Mouse (Mus musculus) cerebellum, adult 18-20 months (tissue): Measurements from ENCODE around the gene P3h1.
A peak's percentile ranks its signal among the peaks of the same experiment; 100 is the strongest.

ENCODE experiments used
- DNase-seq, 2 experiments: peaks; one replicate each; pipeline ENCODE4 v3.0.0; 2021

Gene P3h1

DNA sequence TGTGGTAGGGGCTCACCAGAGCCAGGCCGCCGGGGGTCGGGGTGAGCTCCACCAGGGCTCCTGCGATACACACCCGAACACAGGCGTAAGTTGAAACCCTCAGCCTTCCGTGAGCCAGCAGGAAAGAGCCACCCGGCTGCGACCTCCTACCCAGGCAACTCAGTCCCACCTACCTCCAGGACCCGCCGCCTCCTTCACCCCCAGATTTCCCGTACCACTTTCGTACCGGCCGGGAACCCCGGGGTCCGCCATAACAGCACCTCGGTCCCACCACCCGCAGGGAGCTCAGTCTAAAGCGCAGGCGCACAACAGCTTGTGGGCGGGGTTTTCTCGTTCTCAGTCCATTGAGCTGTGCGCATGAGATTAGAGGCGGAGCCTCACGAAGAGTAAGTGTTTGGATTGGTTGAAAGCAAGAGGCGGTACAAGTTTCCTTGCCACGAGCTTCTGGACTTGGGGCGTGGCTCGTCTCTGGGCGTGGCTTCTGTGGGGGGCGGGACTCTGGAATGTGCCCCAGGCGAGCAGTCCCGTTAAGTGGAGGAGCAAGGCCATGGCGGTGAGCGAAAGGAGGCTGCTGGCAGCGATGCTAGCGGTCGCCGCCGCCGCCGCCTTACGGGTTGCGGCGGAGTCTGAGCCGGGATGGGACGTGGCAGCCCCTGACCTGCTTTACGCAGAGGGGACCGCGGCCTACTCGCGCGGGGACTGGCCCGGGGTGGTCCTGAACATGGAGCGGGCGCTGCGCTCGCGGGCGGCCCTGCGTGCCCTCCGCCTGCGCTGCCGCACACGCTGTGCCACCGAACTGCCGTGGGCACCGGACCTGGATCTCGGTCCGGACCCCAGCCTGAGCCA, at the start of gene P3h1, which contains the start of gene AU022252:
TSS of gene P3h1 (plus strand) at position 506 of the 846 bp plus-strand sequence.
TSS of gene AU022252 (minus strand) at position 303 of the 846 bp plus-strand sequence.
- DNase-seq: peak; percentile 99 to 100

DNA sequence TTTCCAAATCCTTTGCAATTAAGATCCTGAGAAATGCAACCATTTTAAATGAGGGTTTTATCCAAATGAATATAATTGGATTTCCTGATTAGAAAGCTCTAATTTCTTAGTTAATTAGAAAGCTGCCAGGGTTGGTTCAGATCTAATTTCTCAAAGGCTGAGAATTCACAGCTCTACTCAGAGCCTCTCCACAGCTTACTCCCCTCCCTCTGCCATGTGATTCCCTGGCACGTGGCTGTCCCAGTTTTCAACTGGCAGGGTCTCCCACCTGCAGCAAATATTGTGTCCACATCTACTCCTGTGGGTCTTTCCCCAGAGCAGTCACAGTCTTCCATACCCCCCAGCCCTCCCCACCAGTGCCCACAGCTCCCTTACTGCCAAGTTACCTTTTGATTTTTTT, 49.2 kb upstream of the P3h1 start:
- no peak for DNase-seq

DNA sequence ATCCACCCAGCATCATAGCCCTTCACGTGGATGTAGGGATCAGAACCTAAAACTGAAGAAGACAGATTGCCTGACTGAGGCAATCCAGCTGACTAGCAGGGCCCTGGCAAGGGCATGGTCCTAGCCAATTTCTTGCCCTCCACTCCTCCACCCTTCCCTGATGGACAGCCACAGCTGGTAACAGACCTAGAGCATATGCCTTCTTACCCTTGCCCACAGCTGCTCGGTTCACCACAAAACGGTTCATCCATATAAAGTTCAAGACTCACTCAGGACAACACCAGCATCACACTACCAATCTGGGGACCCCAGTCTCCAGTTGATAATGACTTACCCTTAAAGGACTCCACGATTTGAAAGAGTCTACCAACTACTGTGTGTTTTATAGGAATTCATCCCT, 46.9 kb upstream of the P3h1 start:
- no peak for DNase-seq

DNA sequence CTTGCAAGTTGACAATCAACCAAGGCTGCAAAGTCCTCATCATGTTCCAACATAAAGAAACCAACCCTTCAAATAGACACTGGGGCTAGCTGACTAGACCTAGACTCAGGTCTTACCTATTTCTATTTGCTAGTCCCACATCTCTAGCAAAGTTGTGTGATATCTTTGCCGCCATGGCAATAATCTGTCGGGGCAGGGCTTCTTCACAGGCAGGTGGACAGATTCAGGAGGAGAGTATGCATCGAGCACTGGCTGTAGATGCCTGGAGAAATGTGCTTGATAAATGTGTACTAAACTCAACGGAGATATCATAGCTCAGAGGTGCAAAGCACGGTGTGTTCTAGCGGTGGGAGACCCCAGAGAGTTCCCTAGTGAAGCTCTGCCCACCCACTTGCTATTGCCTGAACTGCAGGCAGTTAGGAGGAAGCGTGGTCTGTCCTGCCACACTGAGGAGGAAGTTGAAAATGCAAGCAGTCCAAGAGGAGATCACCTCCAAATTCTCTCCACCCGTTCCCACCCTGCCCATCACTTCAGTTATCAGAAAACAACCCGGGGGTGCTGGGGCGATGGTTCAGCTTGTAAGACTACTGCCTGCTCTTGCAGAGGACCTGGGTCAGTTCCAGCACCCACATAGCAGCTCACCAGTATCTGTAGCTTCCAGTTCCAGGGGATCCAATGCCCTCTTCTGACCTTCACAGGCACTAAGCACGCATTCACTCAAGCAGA, 44.5 kb upstream of the P3h1 start:
- no peak for DNase-seq

DNA sequence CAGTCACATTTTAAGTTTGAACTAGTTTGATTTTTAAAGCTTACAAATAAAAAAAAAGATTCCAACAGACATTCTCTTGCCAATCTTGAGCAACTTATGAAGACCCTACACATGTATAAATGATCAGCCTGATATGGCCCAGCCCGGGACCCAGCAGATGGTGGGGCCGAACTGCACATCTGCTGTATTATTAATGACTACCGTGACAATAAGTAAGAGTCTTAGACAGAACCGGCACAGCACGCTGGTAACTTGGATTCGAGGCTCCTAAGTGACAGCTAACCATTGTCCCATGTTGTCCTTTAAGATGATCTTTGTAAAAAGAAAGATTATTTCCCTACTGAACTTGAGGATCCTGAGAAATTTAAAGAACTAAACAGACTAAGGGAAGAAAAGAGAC, 43.3 kb upstream of the P3h1 start:
- no peak for DNase-seq

DNA sequence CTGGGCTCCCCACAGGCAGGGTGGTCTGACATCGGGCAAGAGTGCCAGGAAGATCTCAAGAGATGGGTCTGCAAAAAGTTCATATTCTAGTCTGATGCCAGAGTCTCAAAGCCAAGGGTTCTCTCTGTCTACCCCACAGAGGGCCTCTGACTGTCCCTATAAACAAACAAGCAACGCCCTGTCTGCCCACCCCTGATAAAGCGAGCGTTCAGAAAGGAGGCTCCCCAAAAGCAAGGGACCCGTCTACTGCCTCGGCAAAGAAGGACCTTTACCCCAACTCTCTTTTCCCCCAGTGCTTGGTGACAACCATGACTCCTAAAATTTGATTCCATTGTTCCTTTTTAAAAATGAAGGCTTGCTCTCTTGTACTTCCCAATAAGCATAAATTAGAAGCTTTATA, 42.9 kb upstream of the P3h1 start, which contains the start of gene Ermap:
TSS of gene Ermap (minus strand) at position 148 of the 400 bp plus-strand sequence.
- no peak for DNase-seq

DNA sequence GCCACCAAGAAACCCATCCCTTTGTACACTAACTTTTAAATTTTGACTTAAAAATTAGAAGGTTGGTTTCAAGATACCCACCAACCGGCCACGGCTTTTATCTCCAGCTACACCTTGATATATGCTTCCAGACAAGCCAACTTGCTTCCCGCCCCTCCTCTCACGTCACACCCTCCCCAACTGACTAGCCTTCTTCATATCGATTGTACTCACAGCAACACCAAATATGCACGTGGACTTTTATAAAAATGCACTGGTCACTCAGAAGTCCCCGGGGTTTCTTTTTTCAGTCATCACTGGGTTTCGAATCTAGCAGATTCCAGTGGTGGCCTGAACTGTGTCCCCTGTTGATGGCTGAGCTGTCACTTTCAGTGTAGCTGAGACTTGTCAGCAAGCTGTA, 42.1 kb upstream of the P3h1 start:
- DNase-seq: no peak

DNA sequence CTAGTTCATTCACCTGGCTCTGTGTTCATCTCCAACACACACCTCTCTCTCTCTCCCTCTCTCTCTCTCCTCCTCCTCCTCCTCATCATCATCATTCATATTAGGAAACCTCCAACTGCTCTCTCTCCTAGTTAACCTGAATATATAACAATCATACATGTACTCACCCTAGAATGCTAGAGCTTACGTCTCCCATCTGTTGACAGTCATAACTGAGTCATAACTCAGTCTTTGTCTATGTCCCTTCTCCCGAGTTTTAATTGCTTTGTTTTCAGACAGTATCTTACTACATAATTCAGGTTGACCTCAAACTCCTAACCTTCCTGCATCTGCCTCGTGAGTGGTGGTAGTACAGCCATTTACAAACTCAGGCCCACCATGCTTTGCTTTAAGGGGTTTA, 41.4 kb upstream of the P3h1 start:
- no peak for DNase-seq

DNA sequence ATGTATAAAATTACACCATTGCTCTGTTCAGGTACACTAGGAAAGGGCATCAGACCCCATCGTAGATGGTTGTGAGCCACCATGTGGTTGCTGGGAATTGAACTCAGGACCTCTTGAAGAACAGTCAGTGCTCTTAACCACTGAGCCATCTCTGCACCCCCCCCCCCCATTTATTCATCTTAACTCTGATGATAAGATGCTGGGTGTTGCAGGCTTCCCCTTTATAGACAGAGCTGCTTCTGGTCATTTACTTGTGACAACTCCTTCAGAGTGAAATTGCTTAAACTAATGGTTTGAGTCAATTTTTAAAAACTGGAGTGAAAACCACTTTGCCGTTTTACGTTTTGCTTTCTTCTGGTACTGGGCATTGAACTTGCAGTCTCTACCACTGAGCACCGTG, 40.0 kb upstream of the P3h1 start:
- no peak for DNase-seq

DNA sequence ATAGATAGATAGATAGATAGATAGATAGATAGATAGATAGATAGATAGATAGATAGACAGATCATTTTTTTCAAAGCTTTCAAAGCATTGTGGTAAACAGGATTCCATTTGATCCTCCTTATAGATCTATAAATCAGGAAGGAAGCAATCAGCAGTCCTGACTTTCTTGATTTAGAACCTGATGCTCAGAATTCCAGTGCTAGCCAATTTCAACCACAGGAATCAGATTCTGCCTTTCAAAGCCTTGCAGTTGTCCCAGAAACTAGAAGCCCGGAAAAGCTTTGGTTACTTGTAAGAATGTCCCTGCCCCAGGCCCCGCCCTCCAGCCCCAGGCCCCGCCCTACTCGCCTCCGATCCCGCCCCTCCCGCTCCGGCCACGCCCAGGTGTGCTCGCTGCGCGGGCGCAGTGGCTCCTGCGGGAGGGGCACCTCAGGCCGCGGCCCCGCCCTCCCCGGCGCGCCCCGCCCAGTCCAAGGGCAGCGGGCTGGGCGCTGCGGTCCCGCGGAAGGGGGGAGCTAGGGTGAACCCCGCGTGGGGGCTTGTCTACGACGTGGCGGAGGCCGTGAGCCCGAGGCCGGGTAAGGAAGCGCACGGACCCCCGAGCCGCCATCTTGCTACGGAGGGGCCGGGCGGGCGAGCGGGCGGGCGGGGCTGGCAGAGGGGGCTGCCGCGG, 37.7 kb upstream of the P3h1 start, which contains the start of gene Svbp:
TSS of gene Svbp (plus strand) at position 398 of the 673 bp plus-strand sequence.
- DNase-seq: peak; percentile 81 to 90

DNA sequence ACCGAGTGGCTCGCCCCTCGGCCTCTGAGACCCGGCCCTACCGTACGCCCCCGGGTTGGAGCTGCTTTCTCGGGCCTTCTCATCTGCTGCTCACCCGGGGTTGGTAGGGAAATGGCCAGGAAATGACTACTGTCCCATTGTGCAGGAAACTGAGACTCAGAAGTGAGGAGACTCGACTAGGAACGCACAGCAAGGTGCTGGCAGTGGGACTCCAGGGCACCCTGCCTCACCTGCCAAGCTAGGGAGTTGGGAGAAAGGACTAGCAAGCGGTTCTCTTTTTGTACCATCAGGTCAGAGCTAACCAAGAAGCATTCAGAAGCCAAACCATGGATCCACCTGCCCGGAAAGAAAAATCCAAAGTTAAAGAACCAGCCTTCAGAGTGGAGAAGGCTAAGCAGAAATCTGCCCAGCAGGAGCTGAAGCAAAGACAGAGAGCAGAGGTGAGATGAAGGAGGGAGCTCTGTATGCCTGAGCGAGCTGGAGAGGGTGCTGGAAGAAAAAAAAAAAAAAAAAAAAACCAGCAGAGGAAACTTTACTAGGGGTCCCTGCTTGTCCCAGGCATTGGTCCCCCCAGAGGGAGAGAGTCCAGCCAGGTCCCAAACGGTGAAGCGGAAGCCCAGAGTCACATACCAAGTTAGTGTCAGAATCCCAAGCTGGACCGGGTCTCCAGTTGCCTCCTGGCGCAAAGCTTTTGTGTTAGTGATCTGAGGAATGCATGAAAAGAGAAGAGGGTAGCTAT, 37.0 kb upstream of the P3h1 start:
- peak in 1 of 2 experiments; percentile 22 for DNase-seq

DNA sequence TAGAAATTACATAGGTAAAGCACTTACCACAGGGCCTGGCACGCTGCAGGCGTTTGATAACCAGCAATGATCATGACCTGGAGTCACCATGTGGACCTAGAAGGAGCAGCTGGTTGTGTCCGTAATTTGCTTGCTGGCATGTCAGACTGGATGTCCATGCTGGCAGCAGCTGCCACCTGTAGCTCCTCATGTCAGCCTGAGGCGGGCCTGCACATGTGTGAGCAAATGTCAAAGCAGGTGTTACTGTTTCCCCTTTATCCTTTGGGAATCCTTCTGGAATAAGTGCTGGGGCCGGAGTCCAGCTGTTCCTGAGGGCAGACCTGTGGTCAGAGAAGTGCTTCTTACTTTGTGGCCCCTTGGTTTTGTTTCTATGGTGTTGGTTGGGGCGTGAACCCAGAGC, 34.6 kb upstream of the P3h1 start:
- peak in 1 of 2 experiments; percentile 10 for DNase-seq

DNA sequence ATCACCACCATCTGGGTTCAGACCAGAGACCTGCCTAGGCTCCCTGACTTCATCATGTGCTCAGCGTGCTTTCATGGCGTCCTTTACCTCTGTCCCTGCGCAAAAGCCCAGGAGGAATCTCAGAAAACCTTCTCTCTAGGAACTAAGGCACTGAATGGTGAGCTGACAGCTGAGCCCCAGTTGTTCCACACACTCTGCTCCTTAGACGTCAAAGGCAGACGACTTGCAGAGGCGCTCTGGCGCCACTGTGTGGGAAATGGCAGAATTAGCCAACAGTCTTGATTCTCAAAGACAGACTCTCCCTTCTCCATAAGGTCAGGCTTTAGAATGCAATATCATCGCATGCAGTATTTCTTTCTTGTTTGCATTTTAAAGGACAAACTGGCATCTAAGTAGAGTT, 28.0 kb upstream of the P3h1 start:
- DNase-seq: peak; percentile 42 to 49

DNA sequence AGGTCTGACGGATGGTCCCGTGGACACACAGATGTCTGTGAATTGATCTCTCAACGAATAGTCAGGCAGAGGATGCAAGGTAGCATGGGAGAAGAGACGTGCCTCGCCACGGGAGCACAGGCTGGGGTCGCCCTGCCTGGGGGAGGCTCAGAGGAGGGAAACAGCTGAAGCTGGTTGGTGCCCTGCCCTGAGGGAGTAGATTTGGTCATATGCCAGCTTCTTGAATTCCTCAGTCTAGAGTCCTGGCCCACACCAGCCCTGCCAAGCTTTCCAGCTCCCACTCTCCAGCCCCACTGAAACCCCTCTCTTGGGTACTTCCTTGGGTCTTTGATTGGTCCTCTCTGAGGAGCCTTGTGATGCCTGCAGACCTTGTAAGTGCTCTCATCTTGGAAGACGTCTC, 16.0 kb upstream of the P3h1 start:
- no peak for DNase-seq

DNA sequence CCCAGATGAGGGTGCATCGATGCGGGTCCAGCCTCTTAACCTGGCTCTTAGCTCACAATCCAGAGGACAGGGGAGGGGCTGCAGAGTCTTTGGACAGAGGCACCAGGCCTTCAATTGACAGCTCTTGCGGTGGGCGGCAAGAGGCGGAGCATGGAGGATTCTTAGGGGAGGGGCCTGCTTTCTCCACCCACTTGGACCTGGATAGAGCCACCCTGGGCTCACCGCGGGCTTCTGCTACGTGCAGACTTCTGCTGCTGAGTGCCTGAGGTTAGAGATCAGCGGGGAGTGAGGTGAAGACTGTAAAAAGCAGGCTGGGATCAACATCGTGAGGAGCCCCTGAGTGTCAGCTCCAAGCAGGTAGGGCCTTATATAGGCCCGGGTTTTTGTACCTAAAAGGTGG, 14.5 kb upstream of the P3h1 start, which contains the start of gene Tmem269:
TSS of gene Tmem269 (minus strand) at position 49 of the 400 bp plus-strand sequence.
- no peak for DNase-seq

DNA sequence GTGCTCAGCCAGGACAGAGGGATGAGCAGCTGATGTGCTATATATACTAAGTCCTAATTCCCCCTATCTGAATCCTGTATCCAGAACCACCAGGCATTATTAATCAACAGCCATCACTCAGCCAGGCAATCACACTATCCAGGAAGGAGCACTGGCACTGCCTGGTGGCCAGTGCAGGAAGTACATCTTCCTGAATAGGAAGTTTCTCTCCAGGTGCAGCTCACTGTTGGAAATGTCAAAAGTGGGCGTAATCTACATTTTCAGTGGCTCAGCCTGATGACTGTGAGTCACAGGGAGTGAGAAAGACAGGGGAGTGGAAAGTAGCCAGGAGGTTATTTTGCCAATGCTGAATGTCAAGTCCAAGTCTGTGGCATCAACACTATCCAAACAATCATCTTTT, 9.0 kb upstream of the P3h1 start:
- DNase-seq: peak; percentile 31 to 38

DNA sequence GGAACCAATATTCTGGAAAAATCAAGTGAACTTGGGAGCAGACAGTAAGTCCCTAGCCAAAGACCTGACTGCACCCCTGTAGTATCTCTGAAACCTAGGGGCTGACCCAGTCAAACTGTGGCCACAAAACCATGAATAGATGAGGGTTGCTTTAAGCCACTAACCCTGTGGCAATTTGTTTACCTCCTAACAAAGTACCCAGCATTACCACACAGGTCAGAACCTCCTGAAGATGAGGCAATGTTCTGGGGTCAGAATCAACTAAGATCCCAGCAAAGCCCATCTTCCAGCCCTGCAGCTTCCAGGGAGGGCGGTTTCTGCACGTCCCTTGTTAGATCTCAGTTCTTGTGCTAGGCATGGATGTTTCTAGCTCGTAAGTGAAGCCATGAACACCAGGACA, 8.2 kb upstream of the P3h1 start:
- no peak for DNase-seq

DNA sequence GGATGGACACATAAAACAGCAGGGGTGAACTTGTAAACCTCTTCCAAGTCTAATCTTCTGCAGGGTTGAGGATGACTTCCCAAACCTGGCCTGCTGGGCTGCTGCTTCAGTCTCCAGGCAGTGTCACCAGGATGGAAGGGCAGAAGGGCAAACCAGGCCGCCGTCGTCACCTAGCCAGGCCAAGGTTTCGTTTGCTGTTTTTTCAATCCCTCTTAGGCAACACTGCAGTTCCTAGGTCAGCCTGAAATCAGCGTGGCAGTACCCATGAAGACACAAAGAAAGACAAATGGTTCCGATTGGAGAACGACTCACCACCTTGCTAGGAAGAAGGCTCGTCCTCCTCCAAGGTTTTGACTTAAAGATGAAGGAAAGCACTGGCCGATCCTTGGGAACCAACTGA, 7.0 kb upstream of the P3h1 start:
- no peak for DNase-seq

DNA sequence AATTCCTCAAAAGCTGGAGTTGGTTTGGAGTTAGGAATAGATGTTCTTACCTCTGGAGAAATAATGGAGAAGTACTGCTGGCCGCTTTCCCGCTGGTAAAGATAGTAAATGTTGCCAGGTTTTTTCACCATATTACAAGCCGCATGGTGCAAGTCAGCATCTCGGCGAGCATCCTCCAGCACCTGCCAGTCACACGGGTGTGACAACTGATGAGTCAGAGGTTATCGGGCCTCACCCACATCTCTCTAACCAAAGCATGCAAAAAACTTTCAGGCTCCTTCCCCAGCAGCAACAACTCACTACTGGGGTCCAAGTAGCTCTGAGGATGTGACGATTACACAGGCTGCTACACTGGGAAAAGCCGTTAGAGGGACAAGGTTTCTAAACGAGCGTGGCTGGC, 6.0 kb upstream of the P3h1 start:
- no peak for DNase-seq

DNA sequence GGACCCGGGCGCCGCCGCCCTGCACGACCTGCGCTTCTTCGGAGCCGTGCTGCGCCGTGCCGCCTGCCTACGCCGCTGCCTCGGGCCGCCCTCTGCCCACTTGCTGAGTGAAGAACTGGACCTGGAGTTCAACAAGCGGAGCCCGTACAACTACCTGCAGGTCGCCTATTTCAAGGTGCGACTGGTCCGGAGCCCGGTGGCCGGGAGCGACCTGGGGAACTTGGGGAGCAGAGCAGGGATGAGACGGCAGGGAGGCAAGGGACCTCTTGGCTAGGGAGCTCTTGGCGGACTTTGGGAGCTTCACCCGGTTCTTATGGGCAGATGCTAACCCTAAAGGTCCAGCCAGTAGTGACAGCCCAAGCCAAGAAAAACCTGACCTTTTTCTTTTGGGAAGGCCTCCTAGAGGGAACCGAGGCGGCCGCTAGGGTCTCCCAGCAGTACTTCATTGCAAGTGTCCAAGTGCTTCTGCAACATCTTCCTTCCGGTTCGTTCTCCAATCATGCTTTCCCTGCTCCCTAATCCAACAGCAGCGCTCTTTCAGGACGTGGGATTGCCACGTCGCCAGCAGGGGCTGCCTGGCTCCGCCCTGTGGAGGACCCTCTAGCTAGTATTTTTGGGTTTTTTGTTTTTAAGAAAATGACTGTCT, 664 bp downstream of the P3h1 start:
- peak in 1 of 2 experiments; percentile 46 for DNase-seq

DNA sequence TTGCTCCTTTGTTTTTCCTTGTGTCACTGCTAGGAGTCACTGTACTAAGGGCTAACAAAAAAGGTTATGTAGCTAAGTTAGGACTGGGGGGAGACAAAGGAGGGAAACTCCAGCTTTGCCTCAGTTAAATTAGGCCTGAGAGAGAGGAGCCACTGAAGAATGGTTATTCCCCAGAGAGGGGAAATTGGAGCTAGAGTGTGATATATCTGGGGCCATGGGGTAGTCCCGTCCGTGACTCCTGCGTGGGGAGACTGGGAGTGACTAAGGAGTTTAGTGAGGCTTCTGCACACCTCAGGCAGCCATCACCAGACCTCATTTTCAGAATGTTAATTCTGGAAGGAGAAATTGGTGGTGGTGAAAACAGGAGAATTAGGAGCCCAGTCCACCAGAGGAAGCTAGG, 1.6 kb downstream of the P3h1 start:
- no peak for DNase-seq

DNA sequence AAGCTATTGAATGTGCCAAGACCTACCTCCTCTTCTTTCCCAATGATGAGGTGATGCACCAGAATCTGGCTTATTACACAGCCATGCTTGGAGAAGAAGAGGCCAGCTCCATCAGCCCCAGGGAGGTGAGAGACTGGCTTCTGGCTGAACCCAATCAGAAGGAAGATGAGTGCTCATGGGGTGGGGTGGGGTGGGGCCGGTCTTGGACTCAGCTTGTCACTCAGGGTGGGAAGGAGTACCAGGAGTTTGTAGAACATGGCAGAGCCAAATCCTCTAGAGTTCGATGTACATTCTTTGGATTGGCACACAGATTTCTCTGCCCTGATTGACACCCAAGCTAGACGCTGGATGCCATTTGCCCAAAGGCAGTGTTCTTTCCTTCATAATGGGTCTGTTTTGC, 5.9 kb downstream of the P3h1 start:
- DNase-seq: no peak
